Mouse (Mus musculus): ENCODE data around the gene Hivep3.

GRCm38 (mm10) chr4:119726074-119726473 lies 7.5 kb upstream of the Hivep3 start:
- TF ChIP-seq POLR2A (IDR thresholded peaks at IDR 0.05; ENCODE audit: borderline replicate concordance, extremely low read depth, insufficient read depth, insufficient read length, poor library complexity, severe bottlenecking), result no peak
- no peak for TF ChIP-seq CTCF (IDR thresholded peaks at IDR 0.05; ENCODE audit: borderline replicate concordance, extremely low read depth, insufficient read depth, insufficient read length)
